Mouse (Mus musculus) MN1 (cell line): Measurements from ENCODE around the gene Srm.

Experiments
- DNase-seq: peaks from one replicate; pipeline ENCODE4 v3.0.0-alpha.2; 2016; ENCODE audit warnings: low spot score

The Srm gene

DNA sequence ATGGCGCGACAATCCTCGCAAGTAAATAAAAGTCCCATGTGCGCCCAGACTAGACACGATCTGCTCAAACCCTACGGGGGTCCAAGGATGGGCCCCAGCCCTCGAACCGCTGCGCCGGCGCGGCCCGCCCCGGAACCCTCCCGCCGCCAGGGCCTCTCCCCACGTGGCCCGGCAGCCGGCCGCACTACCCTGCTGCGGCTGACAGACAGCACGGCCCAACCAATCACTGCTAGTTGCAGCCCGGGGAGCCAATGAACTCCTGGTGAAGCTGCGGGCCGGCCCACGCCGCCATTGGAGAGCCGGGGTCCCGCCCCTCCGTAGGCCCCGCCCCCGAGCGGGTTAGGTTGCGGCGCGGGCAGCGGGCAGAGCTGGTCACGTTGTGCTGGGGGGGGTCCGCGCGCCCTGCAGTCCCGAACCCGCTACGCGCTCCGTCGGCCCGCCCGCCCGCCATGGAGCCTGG is at the start of gene Srm:
TSS of gene Srm (plus strand) at position 333 of the 460 bp plus-strand sequence.
- DNase-seq, result peak; percentile 98

DNA sequence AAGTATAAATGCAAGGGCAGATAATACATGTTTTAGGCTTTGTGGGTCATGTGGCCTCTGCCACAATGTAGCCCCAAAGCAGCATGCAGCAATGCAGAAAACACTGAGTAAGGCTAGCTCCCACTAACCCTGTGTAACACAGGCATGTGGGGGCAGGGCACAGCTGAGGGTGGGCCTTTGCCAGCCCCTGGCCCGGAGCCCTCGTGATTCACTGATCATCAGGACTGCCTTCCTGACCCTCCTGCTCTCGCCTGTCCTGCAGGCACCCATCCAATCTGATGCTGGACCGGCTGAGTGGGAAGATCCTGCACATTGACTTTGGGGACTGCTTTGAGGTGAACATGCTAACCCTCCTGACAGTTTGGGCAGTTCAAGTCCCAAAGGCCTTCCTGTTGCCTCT is 42.2 kb upstream of the Srm start:
- DNase-seq, result no peak

DNA sequence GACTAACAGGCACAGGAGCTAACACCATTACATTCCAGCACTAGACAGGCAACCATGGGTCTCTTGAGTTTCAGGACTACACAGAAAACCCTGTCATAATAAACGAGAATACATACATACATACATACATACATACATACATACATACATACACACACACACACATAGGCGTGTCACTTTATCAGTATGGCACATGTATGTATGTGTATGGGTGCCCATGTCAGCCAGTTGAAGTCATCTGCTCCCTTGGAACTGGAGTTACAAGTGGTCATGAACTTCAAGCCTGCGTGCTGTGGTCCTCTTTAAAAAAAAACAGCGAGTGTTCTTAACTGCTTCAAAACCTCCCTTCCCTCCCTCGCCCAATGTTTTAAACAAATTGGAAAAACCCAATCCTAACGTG is 33.5 kb upstream of the Srm start:
- DNase-seq, result no peak

DNA sequence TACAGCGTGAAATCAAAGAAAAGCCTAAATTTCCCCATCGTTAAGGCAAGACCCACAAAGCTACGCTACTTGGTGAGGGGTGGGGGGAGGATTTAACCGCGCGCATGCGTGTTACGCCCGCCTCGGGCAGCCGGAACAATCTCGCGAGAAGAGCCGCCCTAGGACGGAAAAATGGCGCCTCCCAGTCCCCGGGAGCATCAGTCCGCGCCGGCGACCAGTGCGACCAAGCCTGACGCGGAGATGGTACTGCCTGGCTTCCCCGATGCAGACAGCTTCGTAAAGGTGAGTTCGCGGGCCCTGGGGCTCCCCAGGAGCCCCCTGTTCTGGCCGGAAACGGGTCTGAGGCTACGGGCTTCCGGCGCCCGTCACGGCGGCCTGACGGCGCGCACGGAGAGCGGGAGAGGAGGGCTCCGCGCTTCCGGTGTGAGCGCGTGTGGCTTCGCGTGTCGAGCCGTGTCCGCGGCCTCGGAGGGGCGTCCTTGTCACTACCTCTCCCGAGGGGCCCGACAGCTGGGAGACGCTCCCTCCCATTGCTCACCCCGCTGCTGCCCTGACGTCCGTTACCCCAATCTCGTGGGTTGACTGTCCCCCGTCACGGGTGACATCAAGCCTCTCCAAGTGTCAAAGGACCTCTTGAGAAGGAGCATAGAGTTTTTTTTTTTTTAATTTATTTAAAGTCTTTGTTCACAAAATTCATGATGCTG is 32.9 kb upstream of the Srm start, which contains the start of gene Exosc10:
TSS of gene Exosc10 (plus strand) at position 133 of the 704 bp plus-strand sequence.
- DNase-seq, result peak; percentile 90

DNA sequence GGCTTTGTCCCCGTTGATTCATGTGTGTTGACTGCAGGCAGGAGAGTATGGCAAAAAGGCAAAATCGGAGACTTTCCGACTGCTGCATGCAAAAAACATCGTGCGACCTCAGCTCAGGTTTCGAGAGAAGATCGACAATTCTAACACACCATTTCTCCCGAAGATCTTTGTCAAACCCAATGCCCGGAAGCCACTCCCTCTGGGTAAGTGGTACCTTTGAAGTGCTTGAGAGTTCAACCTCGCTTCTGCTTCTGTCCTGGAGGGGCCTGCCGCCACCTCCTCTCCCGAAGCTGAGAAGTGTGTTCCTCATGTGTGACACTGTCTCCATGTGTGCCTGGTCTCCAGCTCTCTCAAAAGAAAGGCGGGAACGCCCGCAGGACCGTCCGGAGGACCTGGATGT is 28.6 kb upstream of the Srm start:
- DNase-seq, result no peak

DNA sequence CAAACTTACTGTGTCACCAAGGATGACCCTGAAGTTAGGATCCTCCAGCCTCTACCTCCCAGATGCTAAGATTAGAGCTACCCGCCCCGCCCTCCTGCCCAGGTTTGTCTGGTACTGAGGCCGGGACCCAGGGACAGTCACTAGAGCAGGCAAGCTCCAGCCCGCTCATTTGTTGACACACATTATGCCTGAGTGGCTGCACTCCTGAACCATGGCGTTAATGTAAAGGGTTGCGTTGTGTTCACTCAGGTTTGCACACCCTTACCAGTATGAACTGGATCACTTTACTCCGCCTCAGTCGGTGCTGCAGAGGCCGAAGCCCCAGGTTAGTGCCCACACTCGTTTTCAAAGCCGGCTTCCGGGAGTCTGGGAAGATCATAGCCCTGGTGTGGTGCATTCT is 27.7 kb upstream of the Srm start:
- DNase-seq, result no peak

DNA sequence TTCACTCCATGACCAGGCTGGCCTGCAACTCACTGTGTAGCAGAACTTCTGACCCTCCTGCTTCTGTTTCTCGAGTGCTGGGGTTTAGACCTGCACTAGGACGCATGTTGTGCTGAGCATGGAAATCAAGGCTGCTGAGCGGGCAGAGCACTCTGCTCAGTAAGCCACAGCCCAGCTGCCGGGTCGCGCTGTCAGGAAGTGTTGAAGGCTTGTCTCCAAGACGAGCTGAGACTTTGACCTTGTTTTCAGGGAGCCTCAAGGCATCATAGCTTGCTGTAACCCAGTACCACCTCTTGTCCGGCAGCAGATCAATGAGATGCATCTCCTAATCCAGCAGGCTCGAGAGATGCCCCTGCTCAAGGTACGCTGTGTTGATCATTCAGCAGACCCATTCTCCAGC is 21.2 kb upstream of the Srm start:
- DNase-seq, result no peak

DNA sequence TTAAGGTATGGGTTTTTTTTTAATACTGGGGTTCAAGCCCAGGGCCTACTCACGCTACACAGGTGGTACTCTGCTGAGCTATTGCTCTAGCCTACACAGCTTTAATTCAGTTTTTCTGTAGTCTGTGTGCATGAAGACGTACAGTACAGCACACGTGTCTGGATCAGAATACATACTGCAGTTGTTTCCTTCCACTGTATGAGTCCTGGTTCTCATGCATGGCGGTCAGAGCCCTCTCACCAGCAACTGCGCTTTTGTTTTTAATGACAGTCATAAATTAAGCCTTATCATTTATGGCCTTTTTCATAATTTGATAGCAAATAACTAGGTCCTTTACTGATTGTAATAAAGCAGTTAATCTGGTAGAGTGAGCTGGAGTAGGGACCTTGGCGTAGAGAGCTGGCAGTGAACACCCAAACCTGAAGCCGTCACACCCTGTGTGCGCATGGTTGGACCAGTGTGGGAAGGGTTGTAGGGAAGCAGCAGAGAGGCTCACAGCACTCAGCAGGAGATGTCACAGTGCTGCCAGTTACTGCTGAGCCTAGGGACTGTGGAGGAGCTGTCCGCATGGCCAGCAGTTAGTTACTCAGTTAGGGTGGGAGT is 20.5 kb upstream of the Srm start:
- no peak for DNase-seq

DNA sequence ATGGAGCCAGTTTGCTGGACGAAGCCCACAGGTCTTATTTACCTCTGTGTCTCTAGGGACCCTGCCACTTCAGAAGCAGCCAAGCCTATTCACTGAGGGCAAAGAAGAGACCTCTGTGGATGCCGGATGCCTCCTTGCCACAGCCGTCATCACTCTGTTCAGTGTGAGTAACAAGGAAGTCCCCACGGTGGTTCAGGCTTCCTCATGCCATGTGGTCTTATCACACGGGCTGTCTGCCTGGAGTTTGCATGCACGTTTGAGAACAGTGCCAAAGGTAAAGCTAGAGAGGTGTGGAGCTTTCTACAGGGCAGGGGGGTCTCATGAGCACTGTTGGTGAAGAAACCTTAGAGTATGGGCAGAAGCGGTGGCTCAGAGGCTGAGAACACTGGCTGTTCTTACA is 18.1 kb upstream of the Srm start:
- no peak for DNase-seq

DNA sequence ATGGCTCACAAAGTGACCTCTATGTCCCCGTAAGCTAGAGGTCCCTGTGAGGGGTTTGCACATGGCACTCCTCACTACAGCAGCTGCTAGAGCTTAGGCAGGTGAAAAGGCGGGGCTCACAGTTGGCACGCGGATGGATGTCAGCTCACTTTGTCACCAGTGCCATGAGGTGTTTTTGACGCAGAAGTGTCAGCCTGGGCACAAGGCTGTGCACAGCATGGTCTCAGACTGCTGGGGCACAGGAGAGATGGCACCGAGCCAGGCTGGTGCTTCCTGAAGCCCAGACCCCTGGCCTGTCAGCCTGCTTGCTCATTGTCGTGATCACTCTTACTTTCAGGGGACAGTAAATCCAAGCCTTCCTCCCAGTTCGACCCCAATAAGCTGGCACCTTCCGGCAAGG is 10.5 kb upstream of the Srm start:
- DNase-seq, result no peak

DNA sequence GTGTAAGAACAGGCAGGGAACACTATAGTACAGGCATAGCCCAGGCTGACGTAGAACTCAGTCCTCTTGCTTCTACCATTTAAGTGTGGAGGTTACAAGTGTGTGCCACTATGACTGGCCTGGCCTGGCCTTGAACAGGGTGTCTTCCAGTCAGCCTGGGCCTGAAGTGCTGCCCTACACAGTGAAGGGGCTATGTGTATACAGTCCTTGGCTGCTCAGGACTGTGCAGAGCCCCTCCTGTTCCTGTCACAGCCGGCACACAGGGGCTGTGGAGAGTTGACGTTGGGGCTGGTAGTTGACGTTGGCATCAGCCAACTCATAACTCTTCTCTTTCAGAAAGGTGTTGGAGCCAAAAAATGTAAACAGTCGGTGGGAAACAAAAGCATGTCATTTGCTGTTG is 9.9 kb upstream of the Srm start:
- DNase-seq, result no peak

DNA sequence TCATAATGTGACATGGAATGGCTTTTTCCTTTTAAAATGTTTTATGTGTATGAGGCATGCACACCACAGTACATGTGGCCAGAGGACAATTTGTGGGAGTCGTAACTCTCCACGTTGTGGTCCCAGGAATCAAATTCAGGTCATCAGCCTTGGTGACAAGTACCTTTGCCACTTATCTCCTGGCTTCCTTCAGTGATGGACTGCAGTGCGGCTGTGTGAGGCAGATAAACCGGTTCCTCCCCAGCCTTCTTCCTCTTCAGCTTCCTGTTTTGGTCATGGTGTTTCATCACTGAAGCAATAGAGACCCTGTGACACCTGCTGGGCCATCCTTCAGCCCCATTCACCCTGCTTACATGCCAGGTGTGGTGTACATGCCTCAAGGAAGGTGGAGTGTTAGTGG is 8.0 kb upstream of the Srm start:
- DNase-seq, result no peak

DNA sequence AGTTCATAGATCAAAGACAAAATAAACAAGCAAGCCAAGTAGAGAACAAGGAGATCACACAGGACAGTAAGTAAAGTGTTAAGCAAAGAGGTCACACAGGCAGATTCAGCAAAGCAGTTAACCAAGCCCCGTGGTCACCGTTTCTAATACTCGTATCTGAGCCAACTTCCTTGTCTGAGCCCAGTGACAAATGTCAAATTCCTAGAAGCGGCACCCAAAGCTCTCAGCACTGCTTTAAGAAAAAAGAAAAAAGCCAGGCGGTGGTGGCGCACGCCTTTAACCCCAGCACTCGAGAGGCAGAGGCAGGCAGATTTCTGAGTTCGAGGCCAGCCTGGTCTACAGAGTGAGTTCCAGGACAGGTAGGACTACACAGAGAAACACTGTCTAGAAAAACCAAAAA is 4.7 kb upstream of the Srm start:
- DNase-seq, result no peak

DNA sequence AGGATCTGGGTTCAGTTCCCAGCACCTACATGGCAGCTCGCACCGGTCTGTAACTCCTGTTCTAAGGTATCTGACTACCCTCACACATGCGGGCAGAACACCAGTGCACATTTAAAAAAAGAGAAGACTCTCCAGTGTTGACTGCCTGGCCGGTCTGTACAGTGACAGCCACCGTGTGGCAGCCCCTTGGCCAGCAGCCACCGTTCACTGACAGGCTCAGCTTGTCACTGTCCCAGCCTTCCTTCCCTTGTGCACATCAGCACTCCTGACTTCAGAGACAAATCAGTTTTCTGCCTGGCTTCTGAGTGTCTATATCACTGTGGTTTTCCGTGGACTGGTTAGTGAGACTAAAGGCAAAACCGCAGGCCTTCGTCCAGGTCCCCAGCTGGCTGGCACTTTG is 2.5 kb upstream of the Srm start:
- DNase-seq, result peak; percentile 28

DNA sequence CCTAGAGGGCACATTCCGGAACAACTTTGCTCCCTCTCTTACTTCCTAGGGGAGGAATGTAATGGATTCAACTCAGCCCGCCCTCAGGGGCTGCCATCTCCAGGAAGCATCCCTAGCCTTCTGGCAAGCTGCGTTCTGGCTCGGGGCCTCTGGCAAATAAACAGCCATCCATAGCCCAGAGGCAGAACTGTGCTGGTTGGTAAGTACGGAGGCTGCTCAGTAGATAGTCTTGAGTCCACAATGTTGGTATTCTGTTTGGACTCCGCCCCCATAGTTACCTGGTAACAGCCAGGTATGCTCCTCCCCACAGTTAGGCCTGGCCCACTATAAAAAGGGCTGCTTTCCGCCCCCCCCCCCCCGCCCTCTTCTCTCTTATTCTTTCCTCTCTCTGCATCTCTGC is 1.7 kb upstream of the Srm start:
- DNase-seq, result no peak

DNA sequence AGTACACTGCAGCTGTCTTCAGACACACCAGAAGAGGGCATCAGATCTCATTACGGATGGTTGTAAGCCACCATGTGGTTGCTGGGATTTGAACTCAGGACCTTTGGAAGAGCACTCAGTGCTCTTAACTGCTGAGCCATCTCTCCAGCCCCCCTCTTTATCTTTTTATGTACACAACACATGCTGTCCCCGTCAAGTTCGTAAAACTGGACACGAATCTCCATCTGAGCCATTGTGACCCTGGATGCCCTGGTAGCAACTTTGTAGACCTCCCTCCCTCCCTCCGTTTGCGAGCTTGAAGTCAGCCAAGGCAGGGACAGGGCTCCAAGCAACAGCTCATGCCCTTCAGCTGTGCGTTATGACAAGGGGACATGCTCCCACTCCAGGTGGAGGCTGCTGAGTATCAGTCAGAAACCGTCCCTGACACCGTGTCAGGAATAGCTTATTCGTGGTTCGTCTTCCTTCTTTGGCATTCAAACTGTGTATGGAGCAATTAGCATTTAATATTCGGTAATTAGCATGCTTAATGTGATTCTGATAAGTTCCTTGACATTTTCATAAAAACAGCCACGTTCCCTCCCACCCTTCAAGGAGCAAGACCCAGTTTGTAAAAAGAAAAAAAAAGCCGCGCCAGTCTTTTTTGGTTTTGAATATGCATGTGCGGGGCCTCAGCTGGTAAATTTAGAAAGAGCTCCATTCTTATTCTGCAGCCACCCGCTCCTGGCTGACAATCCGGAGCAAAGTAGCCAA is 707 bp upstream of the Srm start:
- DNase-seq, result peak; percentile 49

DNA sequence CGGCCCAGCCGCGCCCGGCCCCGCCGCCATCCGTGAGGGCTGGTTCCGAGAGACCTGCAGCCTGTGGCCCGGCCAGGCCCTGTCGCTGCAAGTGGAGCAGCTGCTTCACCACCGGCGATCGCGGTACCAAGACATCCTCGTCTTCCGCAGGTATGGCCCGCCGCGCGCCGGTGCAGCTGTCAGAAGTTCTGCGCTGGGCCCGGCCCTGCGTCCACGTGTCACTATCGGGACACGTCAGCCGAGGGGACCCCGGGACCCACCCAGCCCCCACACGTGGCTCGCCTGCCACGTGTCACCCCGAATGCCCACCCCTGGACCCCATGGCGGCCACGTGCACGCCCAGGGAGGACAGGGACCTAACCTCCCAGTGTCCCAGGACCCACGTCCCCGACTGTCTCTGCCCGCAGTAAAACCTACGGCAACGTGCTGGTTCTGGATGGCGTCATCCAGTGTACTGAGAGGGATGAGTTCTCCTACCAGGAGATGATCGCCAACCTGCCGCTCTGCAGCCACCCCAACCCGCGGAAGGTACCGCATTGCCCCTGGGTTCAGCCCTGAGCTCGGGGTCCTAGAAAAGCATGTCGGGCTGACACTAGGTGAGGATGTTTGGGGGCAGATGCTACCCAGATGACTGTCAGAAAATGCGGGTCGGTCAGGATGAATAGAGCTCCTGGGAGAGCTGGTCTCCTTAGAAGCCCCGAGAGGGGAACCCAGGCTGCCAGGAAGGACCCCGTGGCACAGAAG is 506 bp downstream of the Srm start:
- DNase-seq, result peak; percentile 44

DNA sequence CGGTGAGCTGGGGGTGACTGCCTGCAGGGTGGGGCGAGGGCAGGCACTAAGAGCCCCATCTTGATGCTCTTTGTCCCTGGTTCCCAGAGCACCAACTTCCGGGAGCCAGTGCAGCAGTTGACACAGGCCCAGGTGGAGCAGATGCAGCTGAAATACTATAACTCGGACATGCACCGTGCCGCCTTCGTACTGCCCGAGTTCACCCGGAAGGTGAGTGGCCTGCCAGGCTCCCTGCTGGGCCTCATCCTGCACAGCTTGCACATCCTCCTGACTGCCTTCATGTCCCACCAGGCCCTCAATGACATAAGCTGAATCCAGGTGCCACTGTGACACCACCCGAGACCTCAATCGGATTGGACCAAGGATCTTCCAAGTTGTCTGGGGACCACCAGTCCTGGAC is 2.7 kb downstream of the Srm start:
- DNase-seq, result no peak

DNA sequence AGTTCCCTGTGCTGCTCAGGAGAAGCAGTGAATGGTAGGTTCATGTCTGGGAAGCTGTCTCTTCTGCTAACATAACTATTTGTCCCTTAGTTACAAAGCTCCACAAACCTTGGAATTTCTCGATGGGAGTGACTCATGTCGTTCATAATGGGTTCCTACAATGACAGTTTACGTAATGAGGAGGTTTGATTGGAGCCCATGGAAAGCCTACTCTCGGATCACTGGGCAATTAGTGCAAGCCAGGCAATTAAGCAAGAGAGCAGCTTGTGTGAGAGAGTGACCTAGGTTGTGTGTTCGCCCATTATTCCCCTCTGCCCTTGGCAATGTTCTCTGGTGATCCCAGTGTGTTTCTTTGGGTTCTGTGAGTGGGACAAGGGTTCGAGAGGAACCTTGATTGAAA is 4.6 kb downstream of the Srm start:
- no peak for DNase-seq

DNA sequence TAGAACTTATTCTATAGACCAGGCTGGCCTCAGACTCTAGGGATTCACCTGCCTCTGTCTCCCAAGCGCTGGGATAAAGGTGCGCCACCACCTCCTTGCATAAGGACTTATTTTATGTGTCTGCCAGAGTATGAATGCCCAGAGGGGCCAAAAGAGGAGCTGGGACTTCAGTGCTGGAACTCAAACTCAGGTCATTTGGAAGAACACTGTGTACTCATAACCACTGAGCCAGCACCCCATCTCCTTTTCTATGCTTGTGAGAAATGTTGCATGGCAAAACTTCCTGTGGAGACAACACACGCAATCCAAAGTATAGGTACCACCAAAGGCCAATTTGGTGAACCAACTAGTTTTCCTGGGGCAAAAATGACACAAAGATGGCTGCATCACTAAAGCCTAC is 5.4 kb downstream of the Srm start:
- no peak for DNase-seq

DNA sequence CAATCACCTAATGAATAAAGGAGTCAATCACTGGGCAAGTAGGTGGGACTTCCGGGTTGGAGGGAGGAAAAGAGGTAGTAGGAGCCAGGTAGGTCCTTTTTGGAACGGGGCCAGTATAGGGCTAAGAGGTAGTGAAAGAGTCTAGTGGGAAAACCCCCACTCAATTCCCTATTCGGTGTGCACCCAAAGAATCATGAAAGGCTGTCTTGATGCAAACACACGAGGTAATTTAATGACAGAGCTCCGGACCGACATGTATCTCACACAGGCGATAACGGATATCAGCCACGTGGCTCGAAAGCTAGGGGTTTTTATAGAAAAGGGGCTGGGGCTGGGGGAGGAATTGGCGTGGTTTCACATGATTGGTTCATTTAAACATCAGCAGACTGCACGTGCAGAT is 7.5 kb downstream of the Srm start:
- DNase-seq, result no peak

DNA sequence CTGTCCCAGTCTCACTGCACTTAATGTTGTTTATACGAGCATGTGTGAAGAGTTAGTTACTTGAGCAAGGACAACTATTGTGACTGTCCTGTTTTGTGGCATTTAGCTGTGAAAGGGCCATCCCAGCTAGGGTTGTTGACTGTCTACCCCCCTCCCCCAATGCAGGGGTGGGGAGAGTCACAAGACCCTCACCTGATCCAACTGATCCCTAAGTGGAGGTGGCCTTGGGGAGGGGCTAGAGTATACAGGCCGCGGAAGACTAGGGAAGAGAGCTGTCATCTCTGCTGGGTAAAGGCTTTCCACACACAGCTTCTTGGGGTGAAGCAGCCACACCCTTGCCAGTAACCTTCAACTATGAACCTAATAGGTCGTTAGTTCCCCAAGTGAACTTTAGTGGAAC is 9.0 kb downstream of the Srm start:
- DNase-seq, result no peak

DNA sequence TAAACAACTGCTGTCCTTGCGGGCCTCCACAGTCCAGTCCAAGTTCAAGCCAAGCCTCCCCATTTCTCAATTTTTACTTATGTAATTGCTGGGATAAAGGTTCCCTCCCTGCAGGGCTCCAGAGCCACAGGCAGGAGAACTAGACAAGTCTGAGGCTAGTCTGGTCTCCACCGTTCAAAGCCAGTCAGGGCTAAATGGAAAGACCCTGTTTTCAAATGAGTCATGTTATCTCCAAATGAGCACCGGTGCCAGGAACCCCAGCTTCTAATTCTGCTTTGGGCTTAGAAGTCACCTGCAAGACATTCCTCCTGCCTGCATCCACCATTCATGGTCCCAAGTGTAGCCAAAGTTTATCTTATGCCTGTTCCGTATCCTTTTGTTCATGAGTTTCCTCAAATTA is 10.6 kb downstream of the Srm start:
- DNase-seq, result no peak
